Mouse (Mus musculus) heart, embryonic 10.5 days (tissue): ENCODE results near the gene Huwe1. TPM values are rescaled to one million over a fixed set of nuclear protein-coding genes. Genes with fewer than 3 reads are reported as not detected.

Experiments used
- microRNA counts: library from miRNA; unstranded; fragments of <30 nt; microRNA quantifications from one replicate; lab custom pipeline; 2017
- microRNA-seq: library from miRNA; unstranded; fragments of <30 nt; microRNA quantifications from one replicate; pipeline ENCODE4, GENCODE M21; 2017
- polyA plus RNA-seq: library from polyadenylated mRNA; unstranded; fragments of >200 nt; fragmentation: Nextera tagmentation; extraction: Ambion mirVana; gene quantifications from 2 replicates; pipeline ENCODE4 v1.2.1, GENCODE M21; 2016

The Huwe1 gene
- polyA plus RNA-seq, 1 experiment from 2014 or later, result 53.0 TPM

MicroRNA genes within 50 kb of the gene (microRNA counts, 519-probe panel; counts per million panel counts)
- microRNA mmu-miR-98 (lab: Ali Mortazavi, UCI), result not detected

Small RNAs within 50 kb of the gene (microRNA-seq; reads per million reads assigned to microRNA genes)
- gene Mir3113, result 0.76 reads per million
- gene Mir98, result 881 reads per million, percentile 77 among the genes with 10 or more reads in this experiment
- gene Mirlet7f-2, result 120 reads per million, percentile 53 among the genes with 10 or more reads in this experiment

Other genes starting within 250 kb of the Huwe1 start
- 193 and 201 TPM in 2 replicates for gene Hsd17b10, start 201.0 kb downstream of the Huwe1 start, polyA plus RNA-seq
- gene Ribc1, start 215.5 kb downstream of the Huwe1 start, polyA plus RNA-seq, result 3.2 and 4.1 TPM in 2 replicates
- 73.9 and 88.5 TPM in 2 replicates for gene Smc1a, start 215.6 kb downstream of the Huwe1 start, polyA plus RNA-seq